Mouse (Mus musculus): ENCODE data around the gene Aff1.

Gene Aff1

DNA sequence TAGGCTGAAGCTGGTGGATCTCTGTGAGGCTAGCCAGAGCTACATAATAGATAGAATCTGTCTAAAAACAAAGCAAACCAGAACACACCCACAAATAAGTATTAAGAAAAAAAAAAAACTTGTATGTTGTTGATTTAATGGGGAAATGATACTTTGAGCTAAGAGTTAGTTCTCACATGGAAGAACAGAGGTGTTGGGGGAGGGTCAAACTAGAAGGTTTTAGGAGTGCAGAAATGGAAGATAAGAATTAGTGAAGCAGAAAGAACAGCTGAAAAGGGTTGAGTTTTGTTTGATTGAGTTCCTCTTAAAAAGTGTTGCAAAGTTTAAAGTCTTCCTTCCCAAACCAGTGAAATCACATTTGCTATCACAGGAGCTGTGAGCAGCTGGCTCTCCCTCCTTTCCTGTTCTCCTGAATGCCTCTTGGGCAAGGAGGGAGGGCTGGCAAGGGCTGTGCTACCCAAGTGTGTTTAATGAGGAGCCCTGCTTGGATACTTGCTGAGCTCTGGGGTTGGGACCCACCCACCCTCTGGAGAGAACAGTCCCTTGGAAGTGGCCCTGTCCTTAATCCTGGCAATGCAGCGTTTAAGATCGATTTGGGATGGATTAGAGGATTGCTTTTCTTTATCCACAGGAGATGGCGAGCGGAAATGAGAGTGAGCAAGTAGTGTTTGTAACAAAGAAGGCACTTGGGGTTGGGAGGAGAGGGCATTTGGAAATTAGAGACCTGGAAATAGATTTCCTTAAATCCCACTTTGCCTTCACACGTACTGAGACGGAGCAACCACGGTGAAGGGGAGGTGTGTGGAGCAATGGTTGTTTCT lies 57.5 kb downstream of the Aff1 start:
- no peak for DNase-seq (ENCODE audit: low read depth)

DNA sequence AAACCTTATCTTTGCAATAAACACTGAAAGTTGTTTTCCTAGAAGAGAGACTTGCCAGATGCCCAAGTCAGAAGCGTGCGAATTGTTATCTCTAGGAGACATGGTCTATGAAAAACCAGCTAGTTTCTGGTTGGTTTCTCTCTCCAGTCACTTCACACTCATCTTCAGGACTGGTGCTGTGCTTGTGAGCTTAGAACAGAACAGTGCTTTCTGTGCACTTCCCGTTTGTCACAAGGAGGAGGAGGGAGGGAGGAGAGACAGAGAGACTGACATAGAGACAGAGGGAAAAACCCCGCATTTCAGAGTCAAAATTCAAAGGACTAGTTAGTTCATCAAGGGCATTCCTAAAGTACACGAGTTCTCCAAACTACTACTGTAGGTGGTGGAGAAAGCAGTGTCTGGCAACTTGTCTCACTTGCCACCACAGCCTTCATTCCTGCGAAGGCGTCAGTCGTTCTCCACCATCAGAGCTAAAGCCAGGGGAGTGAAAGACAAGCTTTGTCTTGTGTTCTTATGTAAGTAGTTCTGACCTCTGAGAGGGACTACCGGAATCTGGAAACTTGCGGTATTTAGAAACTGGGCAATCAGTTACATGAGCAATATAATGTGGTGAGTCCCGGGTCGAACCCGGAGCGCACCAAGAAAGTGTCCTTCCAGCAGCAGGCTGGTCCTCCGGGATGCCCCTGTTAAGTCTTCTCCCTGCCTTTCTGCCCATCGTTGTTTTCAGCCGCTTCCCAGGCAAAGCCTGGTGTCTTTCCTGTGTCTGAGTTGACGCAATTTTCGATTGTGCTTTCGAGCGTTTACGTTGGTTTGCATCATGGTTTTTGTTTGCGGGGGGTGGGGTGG lies 60.7 kb downstream of the Aff1 start:
- DNase-seq (ENCODE audit: low read depth): no peak

DNA sequence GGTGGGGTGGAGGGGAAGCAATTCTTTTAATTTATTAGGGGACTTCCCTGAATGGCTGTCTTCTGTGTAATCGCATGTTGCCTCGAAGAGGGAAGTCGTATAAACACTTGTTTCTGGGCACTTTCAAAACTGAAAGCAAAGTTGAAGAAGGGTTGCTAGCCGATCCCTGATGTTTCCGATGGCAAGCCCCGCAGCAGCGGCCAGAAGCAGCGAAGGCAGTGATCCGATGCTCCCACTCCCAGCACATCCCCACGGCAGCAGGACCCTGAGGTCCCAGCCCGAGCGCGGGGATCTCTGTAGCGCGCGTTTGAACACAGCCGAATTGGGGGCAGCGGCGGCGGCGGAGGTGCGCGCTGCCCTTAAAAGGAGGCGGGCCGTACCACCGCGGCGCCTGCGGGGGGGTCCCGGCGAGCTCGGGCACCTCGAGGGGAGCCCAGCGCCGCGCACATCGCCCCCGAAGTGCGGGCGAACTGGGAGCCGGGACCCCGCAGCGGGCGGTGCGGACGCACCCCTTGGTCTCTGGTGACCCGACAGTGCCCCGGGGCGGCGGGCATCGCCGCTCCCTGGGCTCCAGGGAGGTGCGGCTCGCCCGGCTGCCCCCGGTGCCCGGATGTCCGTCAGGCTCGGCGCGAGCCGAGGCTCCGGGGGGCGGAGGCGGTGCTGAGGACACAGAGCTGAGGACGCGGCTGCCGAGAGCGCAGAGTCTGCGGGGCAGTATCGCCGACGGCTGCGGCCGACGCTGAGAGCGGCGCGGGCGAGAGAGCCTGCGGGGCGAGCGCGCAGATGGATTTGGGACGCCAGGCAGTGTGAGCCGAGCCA lies 61.5 kb downstream of the Aff1 start:
- DNase-seq (ENCODE audit: low read depth): no peak

DNA sequence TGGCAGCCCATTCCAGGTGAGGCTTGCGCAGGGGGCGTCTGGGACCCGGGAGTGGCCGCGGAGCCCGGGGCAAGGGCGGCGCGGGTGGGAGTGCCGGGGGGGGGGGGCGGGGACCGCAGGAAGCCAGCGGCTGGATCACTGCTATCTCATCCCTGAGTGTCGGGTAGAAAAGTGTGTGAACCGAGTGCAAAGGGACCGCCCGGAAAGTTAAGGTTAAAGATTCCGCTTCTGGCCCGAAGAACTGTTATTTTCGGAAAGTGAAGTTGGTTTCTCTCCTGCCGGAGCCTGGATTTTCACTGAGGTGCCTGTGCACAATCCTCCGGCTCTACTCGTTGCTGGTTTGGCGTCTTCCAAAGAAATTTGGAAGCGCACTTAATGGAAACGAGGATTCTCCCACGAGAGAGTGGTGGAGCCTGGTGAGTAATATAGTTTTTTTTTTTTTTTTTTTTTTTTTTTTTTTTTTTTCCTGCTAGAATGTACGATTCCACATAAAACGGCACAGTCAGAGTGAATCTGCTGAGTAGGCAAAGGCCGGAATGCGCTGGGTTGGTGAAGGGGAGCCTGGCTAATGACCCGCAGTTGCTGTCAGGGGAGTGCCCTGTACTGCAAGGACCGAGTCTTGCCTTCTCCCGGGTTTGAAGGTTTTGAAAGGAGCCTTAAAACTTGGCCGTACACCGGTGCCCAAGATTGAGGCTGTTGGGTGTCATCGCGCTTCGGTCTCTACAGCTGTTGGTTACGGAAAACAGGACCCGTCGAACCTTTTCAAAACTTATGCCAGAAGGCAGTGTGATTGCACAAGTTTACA lies 62.4 kb downstream of the Aff1 start:
- no peak for DNase-seq (ENCODE audit: low read depth)

DNA sequence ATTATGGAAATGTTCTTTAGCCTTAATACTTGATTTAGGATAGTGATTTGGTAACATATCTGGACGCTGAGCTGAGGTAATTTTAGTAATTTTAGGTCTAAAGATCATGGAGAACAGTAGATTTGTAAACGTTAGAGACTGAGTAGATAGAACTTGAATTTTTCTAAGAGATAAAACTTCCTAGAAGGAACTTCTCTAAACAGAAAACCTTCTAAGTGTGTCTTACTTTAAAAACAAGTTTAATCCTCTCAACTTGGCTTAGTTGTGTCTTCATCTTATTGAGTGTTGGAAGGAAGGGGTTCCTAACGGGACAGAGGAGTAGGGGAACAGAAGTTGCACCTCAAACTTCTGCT lies 62.9 kb downstream of the Aff1 start:
- no peak for DNase-seq (ENCODE audit: low read depth)

DNA sequence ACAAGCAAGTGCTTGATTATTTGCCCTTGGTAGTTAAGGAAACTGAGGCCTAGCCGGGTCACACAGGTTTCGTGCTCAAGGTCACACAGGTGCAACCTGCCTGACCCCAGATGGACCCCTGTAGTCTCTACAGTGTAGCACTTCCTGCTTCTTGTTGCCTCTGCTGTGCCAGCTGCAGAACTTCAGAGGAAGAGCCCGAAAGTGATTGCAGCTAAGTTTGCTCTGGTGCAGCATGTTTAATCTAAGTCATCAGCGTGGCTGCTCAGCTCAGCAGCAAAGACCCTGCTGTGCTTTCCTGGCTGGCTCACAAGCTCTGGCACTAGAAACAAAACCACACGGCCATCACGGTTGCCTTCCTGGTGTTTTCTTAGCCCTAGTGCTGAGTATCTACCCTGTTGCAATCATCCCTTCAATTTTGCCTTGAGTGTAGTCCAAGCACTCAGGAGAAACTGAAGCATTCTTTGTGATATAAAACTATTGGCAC lies 64.1 kb downstream of the Aff1 start:
- no peak for DNase-seq (ENCODE audit: low read depth)

DNA sequence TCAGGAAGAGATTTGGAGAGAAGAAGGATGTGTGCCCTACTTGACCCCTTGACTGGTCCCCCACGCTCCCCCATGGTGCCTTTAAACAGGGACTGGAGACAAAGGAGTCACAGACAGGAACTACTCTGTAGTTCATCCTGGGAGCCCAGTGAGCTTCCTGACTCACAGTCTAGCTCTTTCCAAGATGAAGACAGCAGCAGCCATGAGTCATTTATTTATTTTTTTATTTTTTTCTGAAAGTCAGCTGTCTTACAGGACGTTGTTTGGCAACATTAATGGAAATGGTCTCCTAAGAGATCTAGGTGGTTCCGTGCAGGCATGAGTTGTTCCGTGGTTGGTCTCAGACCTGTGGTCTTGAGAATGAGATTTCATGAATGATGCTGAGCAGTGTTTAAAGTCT lies 66.3 kb downstream of the Aff1 start:
- DNase-seq (ENCODE audit: low read depth): no peak

DNA sequence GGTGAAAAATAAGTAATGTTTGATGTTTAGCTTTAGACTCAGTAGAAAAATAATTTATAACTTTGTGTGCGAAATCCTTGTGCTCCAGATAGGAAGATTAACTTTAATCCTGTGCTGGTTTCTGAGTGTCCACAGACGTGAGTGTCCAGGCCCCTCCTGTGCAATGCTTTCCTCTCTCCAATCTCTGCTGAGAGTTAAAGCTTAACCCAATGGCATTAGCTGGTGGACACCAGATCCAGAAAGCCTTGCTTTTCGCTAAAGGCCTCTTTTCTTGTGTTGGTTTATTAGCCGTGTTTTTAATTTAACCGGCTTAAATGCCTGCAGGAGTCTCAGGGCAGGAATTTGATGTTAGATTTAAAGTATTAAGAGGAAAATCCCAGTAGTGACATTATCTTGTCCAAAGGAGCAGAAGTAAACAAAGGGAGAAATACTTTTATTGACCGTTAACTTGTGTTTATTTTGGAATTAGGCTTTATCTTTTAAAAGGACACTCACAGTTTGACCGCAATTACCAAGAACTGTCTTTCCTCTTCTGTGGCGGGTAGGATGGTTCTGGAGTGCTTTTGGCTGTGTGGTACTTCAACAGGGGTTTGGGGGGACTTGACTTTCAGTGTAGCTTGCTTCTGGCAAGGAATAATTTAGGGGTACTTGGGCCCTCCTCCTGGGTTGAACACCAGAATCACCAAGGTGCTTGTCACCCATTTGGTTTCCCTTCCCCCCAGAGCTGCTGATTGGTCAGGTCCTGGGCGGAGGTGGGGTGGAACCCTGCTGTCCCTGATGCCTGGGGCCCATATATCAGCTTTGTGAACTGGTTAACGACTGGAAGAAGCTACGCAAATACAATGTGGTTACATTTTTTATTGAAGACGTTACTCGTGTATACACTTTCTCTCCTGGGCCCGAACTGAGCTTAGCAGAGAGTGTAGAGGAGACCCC lies 67.6 kb downstream of the Aff1 start:
- no peak for DNase-seq (ENCODE audit: low read depth)

DNA sequence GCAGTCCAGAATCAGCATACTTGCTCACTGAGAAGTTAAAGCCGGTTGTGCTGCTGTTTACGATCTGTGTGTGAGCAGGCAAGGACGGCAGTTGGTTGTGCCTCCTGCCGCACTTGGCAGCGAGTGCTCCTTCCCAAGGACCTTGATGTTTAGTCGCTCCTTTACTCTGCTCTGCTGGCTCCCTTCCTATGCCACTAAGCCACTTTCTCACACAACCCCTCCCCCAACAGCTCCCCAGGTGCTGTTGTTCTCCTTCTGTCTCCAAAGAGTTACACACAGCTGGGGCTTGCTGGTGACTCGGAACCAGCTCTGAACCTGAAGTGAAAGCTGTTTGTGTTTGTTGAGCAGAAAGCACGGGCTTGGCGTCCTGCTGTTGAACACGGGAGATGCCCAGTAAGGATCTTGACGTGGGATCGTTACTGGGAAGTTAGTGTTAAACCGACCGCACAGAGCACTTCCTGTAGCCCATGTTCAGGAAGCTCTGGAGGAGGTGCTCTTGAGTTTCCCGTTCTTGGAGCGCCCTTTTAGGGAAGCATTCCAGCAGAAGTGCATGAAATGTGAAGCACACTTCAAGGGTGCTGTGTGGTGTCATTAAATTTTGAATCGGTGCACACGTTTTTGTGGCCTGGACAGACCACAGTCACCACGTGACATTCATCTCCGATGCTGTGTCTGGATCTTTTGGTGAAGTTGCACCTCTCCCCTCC lies 68.4 kb downstream of the Aff1 start:
- DNase-seq (ENCODE audit: low read depth): no peak

DNA sequence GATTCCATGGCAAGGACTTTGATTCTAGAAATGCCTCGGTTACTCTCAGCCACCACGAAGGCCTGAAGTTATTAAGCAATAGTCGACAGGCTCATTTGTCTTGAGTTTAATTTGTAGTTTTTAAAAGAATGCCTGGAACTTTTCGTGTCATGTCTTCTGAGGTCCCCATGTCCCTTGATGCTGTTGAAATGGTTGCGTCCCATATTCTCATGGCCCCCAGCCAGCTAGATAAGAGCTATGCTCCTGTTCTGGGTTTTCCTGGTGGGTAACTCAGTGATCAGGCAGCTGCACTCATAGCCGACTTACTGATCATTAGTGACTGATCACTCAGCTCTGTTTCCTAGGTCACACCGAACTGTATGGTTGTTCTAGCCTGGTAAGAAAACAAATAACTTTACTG lies 69.6 kb downstream of the Aff1 start:
- no peak for DNase-seq (ENCODE audit: low read depth)

DNA sequence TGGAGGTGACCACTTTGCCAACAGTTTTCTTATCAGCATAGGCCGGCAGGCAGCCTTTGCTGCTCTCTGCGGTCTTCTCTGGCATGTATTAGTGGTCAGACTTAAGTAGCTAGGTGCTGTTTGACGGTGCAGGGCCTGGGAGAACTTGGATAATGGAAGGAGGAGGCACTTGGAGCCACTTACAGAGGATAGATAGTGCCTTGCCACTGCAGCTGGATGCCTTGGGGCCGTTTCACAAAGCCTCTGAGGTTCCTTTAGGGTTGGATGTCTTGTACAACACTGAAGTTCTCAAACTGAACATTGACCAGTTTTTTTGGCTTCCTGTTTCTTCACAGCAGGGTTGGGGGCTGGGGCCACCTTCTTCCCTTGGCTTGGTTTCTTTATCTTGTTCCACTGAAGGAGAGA lies 70.7 kb downstream of the Aff1 start:
- no peak for DNase-seq (ENCODE audit: low read depth)

DNA sequence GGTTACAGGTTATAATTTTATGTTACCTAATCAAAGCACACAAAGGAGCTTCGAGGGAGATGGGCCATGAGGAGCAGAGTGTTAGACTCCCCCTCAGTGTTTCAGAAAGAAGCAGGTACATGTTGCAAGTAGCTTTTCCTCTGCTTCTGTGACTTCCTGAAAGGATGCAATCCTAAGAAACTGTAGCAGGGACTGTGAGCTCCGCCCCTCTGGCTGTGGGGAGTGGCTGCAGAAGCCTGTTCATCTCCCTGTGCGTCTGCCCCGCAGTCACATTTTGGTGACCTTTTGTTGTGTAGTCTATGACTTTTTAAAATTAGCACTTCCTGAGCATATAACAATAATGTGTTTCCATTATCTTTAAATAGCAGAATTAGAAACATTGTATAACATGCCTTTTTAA lies 73.2 kb downstream of the Aff1 start:
- no peak for DNase-seq (ENCODE audit: low read depth)

DNA sequence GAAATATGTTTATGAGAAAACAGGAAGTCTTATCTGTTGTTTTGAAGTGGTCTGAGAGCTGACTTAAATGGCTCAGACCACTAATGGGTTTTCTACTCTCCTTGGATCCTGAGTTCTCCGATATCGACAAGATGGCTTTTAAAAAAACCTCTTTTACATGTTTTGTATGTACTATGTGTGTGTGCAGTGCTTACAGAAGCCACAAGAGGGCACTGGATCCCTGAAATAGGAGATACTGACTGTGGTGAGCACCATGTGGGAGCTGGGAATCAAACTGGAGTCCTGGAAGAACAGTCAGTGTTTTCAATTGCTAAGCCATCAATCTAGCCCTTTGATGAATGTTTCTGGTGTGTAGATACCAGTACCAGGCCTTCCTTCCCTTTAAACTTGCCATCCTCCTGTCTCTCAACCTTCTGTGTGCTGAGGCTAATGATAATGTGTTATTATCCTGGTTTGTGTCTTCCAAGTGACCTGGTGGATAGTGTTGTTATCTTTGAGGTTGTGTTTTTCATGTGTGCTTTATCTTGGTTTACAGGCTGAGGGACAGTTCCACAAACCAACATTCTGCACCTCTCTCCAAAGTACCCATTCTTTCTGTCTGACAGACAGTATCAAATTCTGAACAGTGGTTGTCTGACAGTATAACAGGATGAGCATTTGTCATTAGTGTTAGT lies 73.7 kb downstream of the Aff1 start:
- DNase-seq (ENCODE audit: low read depth): no peak

DNA sequence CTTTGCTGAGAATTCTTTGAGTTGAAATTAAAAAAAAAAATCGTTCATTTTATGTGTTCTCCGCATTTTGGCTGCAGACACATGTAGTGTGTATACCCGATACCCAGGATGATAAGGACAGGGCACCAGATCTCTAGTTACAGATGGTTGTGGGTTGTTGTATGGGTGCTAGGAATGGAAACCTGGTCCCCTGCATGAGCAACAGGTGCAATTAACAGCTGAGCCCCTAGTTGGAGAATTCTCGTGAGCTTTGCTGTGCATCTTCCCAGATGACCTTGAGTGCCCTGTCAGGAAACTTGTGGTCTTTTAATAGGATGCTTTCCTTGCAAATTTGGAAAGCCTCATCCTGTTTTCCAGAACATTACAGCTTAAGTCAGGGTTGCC lies 74.2 kb downstream of the Aff1 start:
- DNase-seq (ENCODE audit: low read depth): no peak

DNA sequence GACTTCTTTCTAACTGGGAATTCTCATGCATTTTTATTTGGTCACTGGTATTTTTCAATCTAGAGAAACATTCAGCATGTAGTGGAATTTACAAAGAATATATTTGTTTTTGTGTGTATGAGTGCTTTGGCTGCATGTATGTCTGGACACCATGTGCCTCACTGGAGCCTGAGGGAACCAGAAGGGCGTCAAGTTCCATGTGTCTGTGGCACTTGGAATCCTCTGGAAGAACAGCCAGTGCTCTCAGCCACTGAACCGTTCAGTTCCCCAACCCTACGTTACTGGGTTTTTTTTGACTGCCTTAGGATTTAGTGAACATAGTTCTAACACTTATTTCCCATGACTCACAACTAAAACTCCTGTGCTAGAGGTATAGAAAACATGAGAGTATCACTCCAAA lies 76.8 kb downstream of the Aff1 start:
- DNase-seq (ENCODE audit: low read depth): no peak

DNA sequence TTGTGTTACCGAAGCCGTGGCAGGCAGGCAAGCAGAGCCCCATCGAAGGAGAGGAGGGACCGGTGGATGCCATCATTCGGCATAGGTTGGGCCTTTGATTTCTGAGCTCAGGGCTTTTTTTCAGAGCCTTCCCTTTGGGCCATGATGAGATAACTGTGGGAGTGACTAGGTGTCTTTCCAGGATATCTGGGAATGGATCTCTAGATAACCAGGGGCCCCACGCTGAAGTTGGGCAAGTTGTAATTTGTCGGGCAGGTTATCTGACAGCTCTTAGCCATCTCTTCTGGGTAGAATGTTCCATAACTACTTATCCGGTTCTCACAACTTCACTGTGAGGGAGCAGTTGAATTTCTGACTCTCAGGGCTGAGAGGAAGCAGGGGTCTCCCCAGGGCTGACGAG lies 77.5 kb downstream of the Aff1 start:
- no peak for DNase-seq (ENCODE audit: low read depth)

DNA sequence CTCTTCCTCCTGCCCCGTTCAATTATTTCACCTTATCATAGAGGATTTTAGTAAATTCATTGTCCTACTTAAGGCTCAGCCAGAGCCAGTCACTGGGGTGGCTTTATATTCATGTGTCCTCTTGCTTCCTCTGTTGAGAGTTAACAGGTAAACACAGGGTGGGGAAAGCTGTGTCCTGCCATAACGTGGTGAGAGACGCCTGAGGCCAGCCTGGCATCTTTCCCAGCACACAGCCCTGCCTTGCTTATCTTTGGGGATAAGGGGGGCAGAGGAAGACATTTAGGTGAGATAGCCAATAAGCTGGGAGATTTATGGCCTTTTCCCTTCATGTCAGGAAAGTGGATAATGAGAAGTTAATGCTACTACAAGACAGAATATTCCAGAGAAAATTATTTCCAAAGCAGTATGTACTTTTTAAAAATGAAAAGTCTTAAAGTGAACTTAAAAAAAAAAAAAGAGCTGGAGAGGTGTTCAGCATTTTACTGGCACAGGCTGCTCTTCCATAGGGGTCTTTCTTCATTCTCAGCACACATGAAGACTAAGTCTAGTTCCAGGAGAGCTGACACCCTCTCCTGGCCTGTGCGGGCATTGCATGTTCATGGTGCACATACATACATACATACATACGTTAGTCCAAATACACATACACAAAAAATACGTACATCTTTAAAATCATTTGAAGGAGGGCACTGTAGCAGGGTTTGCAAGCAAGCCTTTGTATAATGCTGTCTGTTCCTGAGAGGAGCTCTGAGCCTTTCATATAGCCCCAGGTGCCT lies 78.5 kb downstream of the Aff1 start:
- no peak for DNase-seq (ENCODE audit: low read depth)

DNA sequence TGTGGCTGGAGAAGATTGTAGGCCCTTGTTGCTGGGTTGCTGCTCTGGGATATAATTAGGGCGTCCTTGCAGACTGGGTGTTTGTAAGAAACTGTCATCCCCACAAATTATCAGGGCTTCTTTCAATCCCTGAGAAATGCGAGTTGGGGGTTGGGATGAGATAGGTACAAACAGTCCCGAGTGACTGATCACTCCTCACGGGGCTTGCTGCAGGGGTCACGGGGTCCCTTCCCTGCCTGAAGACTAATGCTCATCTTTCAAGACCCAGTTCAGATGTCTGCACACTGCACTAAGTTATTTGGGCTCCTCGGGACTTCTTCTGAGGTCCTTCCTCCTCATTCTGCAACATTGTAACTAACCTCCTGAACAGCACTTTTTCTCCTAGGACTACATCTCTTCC lies 79.2 kb downstream of the Aff1 start:
- no peak for DNase-seq (ENCODE audit: low read depth)

DNA sequence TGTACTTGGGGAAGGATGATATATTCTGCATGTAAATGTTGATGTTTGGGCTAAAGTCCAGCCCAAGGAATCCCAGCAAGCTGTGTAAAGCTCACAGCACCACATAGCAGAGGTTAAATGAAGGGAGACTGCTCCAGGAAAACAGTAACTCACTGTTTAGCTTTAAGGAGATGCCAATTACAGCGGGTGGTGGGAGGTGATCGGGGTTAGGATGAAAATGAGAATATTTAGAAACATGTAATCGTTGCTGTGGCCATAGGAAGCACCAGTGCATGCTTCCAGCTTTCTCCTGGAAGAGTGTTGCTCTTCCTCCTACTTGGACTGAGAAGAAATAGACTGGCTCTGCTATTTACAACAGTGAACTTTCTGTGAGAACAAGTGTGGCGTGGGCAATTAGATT lies 80.1 kb downstream of the Aff1 start:
- no peak for DNase-seq (ENCODE audit: low read depth)

Measured in c-Kit-positive CD71-negative TER-119-negative erythroid progenitor cells, embryonic 14.5 days (primary cell).